Mouse (Mus musculus) layer of hippocampus, adult 11-12 months (tissue): Measurements from ENCODE around the gene Cdca4.

Source experiments
- DNase-seq: peaks from one replicate; pipeline ENCODE4 v3.0.0; 2022; ENCODE audit warnings: low spot score

The Cdca4 gene

GRCm38 (mm10) chr12:112829244-112829864, at the start of gene Cdca4:
TSS of gene Cdca4 (minus strand) at chr12:112829423.
- peak; percentile 97 for DNase-seq

- no peak for DNase-seq
These were observed 48.4 kb upstream of the Cdca4 start for GRCm38 (mm10) chr12:112877607-112878020.

GRCm38 (mm10) chr12:112877073-112877576, 47.9 kb upstream of the Cdca4 start:
- DNase-seq: no peak

GRCm38 (mm10) chr12:112876332-112877072, 47.3 kb upstream of the Cdca4 start:
- no peak for DNase-seq

GRCm38 (mm10) chr12:112875225-112876013, 46.2 kb upstream of the Cdca4 start:
- DNase-seq: peak; percentile 94

GRCm38 (mm10) chr12:112874199-112874598, 45.0 kb upstream of the Cdca4 start:
- DNase-seq: no peak

GRCm38 (mm10) chr12:112873452-112874190, 44.4 kb upstream of the Cdca4 start:
- DNase-seq: peak; percentile 65

GRCm38 (mm10) chr12:112872991-112873390, 43.8 kb upstream of the Cdca4 start:
- no peak for DNase-seq

- DNase-seq: no peak
These were observed 42.0 kb upstream of the Cdca4 start for GRCm38 (mm10) chr12:112871272-112871671.

GRCm38 (mm10) chr12:112870775-112871174, 41.6 kb upstream of the Cdca4 start:
- no peak for DNase-seq

GRCm38 (mm10) chr12:112869783-112870204, 40.6 kb upstream of the Cdca4 start:
- no peak for DNase-seq

- no peak for DNase-seq
These were observed 39.2 kb upstream of the Cdca4 start, which contains the start of gene Gpr132 for GRCm38 (mm10) chr12:112868178-112869087. TSS of gene Gpr132 (minus strand) at chr12:112868228.

GRCm38 (mm10) chr12:112867106-112867674, 38.0 kb upstream of the Cdca4 start:
- DNase-seq: no peak

GRCm38 (mm10) chr12:112866467-112867080, 37.4 kb upstream of the Cdca4 start:
- DNase-seq: no peak

GRCm38 (mm10) chr12:112864804-112865203, 35.6 kb upstream of the Cdca4 start:
- DNase-seq: no peak

- DNase-seq: no peak
These were observed 32.7 kb upstream of the Cdca4 start for GRCm38 (mm10) chr12:112861911-112862321.

- DNase-seq: no peak
These were observed 31.5 kb upstream of the Cdca4 start for GRCm38 (mm10) chr12:112860765-112861164.

- no peak for DNase-seq
These were observed 30.7 kb upstream of the Cdca4 start for GRCm38 (mm10) chr12:112859930-112860329.

- no peak for DNase-seq
These were observed 29.5 kb upstream of the Cdca4 start for GRCm38 (mm10) chr12:112858581-112859336.
